Mouse (Mus musculus): ENCODE data around the gene Cdkl4. TPM values are rescaled to one million over a fixed set of nuclear protein-coding genes. Genes with fewer than 3 reads are reported as not detected.

Gene Cdkl4
- polyA plus RNA-seq, 1 experiment from 2014 or later, result 3.6 TPM

DNA sequence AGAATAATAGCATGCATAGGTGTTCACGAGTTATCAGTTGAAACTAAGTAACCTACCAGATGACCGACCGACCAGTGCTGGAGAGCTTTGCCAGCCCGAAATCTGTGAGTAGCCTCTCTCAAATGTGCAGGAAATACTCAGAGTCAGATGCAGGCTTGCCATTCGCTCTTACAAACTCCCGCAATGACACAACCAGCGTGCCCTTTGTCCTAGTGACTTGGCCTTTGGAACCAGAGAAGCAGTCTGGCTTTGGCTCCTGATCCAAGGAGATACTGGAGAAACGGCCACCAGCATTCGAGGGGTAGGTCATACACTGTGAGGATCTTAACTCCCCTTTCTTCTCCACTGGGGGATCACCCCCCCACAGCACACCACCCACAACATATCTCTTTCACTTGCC lies 61.7 kb downstream of the Cdkl4 start:
- no peak overlapping the region for H3K4me3 ChIP-seq (ENCODE audit: low read depth, low read length)
- no peak overlapping the region for H3K27ac ChIP-seq (ENCODE audit: low read depth, low read length)
- H3K36me3 ChIP-seq (ENCODE audit: control insufficient read depth, insufficient read depth, low read length), result no peaks in the 10 kb centered on the region
- no peak overlapping the region for H3K9ac ChIP-seq (ENCODE audit: low read length)
- H3K27me3 ChIP-seq (replicated peaks; ENCODE audit: control insufficient read depth, insufficient read depth, low read length), result no peaks in the 10 kb centered on the region
- no peak overlapping the region for H3K4me2 ChIP-seq (ENCODE audit: low read length)
- WGBS, result 95% methylated on average over 9 of the region's 9 CpGs
- no peaks in the 10 kb centered on the region for H3K4me1 ChIP-seq (ENCODE audit: control insufficient read depth, insufficient read depth, low read length)
- DNase-seq (ENCODE audit: low spot score) (no peak), ATAC-seq (no peak)
- H3K9me3 ChIP-seq (replicated peaks; ENCODE audit: control insufficient read depth, low read length), result no peaks in the 10 kb centered on the region

GRCm38 (mm10) chr17:80515513-80515912 lies 62.1 kb downstream of the Cdkl4 start:
- Histone ChIP-seq H3K27ac (ENCODE audit: low read depth, low read length) (no peak overlapping the region), H3K9ac (ENCODE audit: low read length) (no peak overlapping the region), H3K4me2 (ENCODE audit: low read length) (no peak overlapping the region), H3K27me3 (replicated peaks; ENCODE audit: control insufficient read depth, insufficient read depth, low read length) (no peaks in the 10 kb centered on the region), H3K4me3 (ENCODE audit: low read depth, low read length) (no peak overlapping the region), H3K36me3 (ENCODE audit: control insufficient read depth, insufficient read depth, low read length) (no peaks in the 10 kb centered on the region), H3K4me1 (ENCODE audit: control insufficient read depth, insufficient read depth, low read length) (no peaks in the 10 kb centered on the region), H3K9me3 (replicated peaks; ENCODE audit: control insufficient read depth, low read length) (no peaks in the 10 kb centered on the region)
- DNase-seq (ENCODE audit: low spot score) (no peak), ATAC-seq (no peak)
- WGBS, result 92% methylated on average over 7 of the region's 7 CpGs

GRCm38 (mm10) chr17:80513766-80514165 lies 63.8 kb downstream of the Cdkl4 start:
- H3K9ac ChIP-seq (ENCODE audit: low read length), result no peak overlapping the region
- no peaks in the 10 kb centered on the region for H3K9me3 ChIP-seq (replicated peaks; ENCODE audit: control insufficient read depth, low read length)
- DNase-seq (ENCODE audit: low spot score), result no peak
- no peaks in the 10 kb centered on the region for H3K27me3 ChIP-seq (replicated peaks; ENCODE audit: control insufficient read depth, insufficient read depth, low read length)
- WGBS, result 90% methylated on average over 8 of the region's 8 CpGs
- H3K27ac ChIP-seq (ENCODE audit: low read depth, low read length), result no peak overlapping the region
- no peaks in the 10 kb centered on the region for H3K36me3 ChIP-seq (ENCODE audit: control insufficient read depth, insufficient read depth, low read length)
- no peak for ATAC-seq
- no peak overlapping the region for H3K4me3 ChIP-seq (ENCODE audit: low read depth, low read length)
- no peak overlapping the region for H3K4me2 ChIP-seq (ENCODE audit: low read length)
- no peaks in the 10 kb centered on the region for H3K4me1 ChIP-seq (ENCODE audit: control insufficient read depth, insufficient read depth, low read length)

DNA sequence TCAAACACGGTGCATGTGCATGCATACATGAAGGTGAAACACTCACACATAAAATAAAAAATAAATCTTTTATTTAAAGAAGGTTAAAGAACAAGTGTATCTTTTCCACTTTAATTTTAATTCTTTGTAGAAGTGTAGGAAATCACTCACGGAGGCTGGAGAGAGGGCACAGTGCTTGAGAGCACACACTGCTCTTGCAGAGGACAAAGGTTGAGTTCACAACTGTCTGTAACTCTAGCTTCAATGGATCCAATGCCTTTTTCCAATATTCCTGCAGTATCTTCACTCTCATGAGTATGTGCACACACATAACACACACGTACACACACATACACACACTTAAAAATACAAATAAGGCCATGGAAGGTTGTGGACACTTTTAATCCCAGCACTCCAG lies 67.2 kb downstream of the Cdkl4 start:
- H3K4me3 ChIP-seq (ENCODE audit: low read depth, low read length), result no peak overlapping the region
- no peak overlapping the region for H3K9ac ChIP-seq (ENCODE audit: low read length)
- H3K27me3 ChIP-seq (replicated peaks; ENCODE audit: control insufficient read depth, insufficient read depth, low read length), result no peaks in the 10 kb centered on the region
- H3K4me2 ChIP-seq (ENCODE audit: low read length), result no peak overlapping the region
- ATAC-seq (no peak), DNase-seq (ENCODE audit: low spot score) (no peak)
- no peaks in the 10 kb centered on the region for H3K4me1 ChIP-seq (ENCODE audit: control insufficient read depth, insufficient read depth, low read length)
- no peaks in the 10 kb centered on the region for H3K36me3 ChIP-seq (ENCODE audit: control insufficient read depth, insufficient read depth, low read length)
- WGBS, result 83% methylated on average over 3 of the region's 3 CpGs
- H3K9me3 ChIP-seq (replicated peaks; ENCODE audit: control insufficient read depth, low read length), result no peaks in the 10 kb centered on the region
- H3K27ac ChIP-seq (ENCODE audit: low read depth, low read length), result no peak overlapping the region

DNA sequence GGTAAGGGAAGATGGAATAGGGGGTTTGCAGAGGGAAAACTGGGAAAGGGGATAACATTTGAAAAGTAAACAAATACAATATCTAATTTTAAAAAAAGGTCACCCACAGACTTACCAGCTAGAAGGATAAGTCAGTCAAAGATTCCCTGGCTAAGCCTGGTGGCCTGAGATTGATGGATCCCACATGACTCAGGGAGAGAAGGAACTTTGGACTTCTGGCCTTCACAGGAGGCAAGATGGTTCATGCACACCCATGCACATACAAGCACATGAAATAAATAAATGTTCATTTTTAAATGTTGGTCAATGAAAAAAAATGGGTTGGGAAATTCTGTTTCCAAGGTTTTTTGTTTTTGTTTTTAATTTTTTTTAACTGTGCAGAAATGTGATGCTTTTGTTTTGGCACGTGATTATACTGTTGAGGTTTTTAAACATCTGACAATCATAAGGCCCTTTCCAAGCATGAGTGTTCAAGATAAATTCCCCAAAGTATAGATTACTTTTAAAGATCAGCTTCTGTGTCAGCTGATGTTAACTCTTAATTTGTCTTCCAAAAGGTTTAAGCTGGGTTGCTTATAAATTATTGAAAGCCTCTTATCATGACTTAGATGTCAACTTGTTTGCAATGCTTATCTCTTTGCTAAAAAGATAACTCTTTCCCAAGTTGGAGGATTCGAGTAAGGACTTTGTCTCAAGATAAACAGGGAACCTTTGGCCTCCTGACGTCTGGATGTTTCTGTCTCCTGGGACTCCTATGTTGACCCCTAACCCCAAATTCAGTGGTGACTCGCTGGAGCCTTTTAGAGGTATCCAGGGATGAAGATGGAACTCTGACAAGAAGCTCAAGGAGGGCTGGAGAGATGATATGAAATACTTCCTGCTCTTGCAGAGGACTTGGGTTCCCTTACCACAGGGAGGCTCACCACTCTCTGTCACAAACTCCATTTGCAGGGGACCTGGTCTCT lies 67.8 kb downstream of the Cdkl4 start:
- 80% methylated on average over 4 of the region's 4 CpGs for WGBS
- no peaks in the 10 kb centered on the region for H3K27me3 ChIP-seq (replicated peaks; ENCODE audit: control insufficient read depth, insufficient read depth, low read length)
- no peak overlapping the region for H3K27ac ChIP-seq (ENCODE audit: low read depth, low read length)
- no peak for DNase-seq (ENCODE audit: low spot score)
- H3K4me3 ChIP-seq (ENCODE audit: low read depth, low read length), result no peak overlapping the region
- H3K4me1 ChIP-seq (ENCODE audit: control insufficient read depth, insufficient read depth, low read length), result no peaks in the 10 kb centered on the region
- H3K4me2 ChIP-seq (ENCODE audit: low read length), result no peak overlapping the region
- no peak overlapping the region for H3K9ac ChIP-seq (ENCODE audit: low read length)
- H3K9me3 ChIP-seq (replicated peaks; ENCODE audit: control insufficient read depth, low read length), result no peaks in the 10 kb centered on the region
- no peaks in the 10 kb centered on the region for H3K36me3 ChIP-seq (ENCODE audit: control insufficient read depth, insufficient read depth, low read length)
- ATAC-seq, result no peak

- ATAC-seq (no peak), DNase-seq (ENCODE audit: low spot score) (no peak)
- no peaks in the 10 kb centered on the region for H3K9me3 ChIP-seq (replicated peaks; ENCODE audit: control insufficient read depth, low read length)
- H3K9ac ChIP-seq (ENCODE audit: low read length), result no peak overlapping the region
- H3K4me1 ChIP-seq (ENCODE audit: control insufficient read depth, insufficient read depth, low read length), result no peaks in the 10 kb centered on the region
- WGBS, result 91% methylated on average over 6 of the region's 6 CpGs
- no peaks in the 10 kb centered on the region for H3K36me3 ChIP-seq (ENCODE audit: control insufficient read depth, insufficient read depth, low read length)
- no peaks in the 10 kb centered on the region for H3K27me3 ChIP-seq (replicated peaks; ENCODE audit: control insufficient read depth, insufficient read depth, low read length)
- no peak overlapping the region for H3K4me2 ChIP-seq (ENCODE audit: low read length)
- H3K27ac ChIP-seq (ENCODE audit: low read depth, low read length), result no peak overlapping the region
- H3K4me3 ChIP-seq (ENCODE audit: low read depth, low read length), result no peak overlapping the region
These were observed 71.8 kb downstream of the Cdkl4 start for GRCm38 (mm10) chr17:80505766-80506165.

GRCm38 (mm10) chr17:80505342-80505741 lies 72.3 kb downstream of the Cdkl4 start:
- 77% methylated on average over 4 of the region's 4 CpGs for WGBS
- H3K4me3 ChIP-seq (ENCODE audit: low read depth, low read length), result no peak overlapping the region
- no peaks in the 10 kb centered on the region for H3K27me3 ChIP-seq (replicated peaks; ENCODE audit: control insufficient read depth, insufficient read depth, low read length)
- H3K9me3 ChIP-seq (replicated peaks; ENCODE audit: control insufficient read depth, low read length), result no peaks in the 10 kb centered on the region
- H3K36me3 ChIP-seq (ENCODE audit: control insufficient read depth, insufficient read depth, low read length), result no peaks in the 10 kb centered on the region
- H3K4me1 ChIP-seq (ENCODE audit: control insufficient read depth, insufficient read depth, low read length), result no peaks in the 10 kb centered on the region
- ATAC-seq, result no peak
- no peak overlapping the region for H3K27ac ChIP-seq (ENCODE audit: low read depth, low read length)
- DNase-seq (ENCODE audit: low spot score), result no peak
- no peak overlapping the region for H3K9ac ChIP-seq (ENCODE audit: low read length)
- H3K4me2 ChIP-seq (ENCODE audit: low read length), result no peak overlapping the region

- Histone ChIP-seq H3K27ac (ENCODE audit: low read depth, low read length) (no peak overlapping the region), H3K27me3 (replicated peaks; ENCODE audit: control insufficient read depth, insufficient read depth, low read length) (no peaks in the 10 kb centered on the region), H3K4me2 (ENCODE audit: low read length) (no peak overlapping the region), H3K9ac (ENCODE audit: low read length) (no peak overlapping the region), H3K36me3 (ENCODE audit: control insufficient read depth, insufficient read depth, low read length) (no peaks in the 10 kb centered on the region), H3K4me3 (ENCODE audit: low read depth, low read length) (no peak overlapping the region), H3K4me1 (ENCODE audit: control insufficient read depth, insufficient read depth, low read length) (no peaks in the 10 kb centered on the region), H3K9me3 (replicated peaks; ENCODE audit: control insufficient read depth, low read length) (no peaks in the 10 kb centered on the region)
- DNase-seq (ENCODE audit: low spot score) (no peak), ATAC-seq (no peak)
- WGBS, result 82% methylated on average over 2 of the region's 2 CpGs
These were observed 75.8 kb downstream of the Cdkl4 start for GRCm38 (mm10) chr17:80501805-80502172.

- Histone ChIP-seq H3K4me3 (ENCODE audit: low read depth, low read length) (no peak overlapping the region), H3K4me2 (ENCODE audit: low read length) (no peak overlapping the region), H3K27me3 (replicated peaks; ENCODE audit: control insufficient read depth, insufficient read depth, low read length) (no peaks in the 10 kb centered on the region), H3K36me3 (ENCODE audit: control insufficient read depth, insufficient read depth, low read length) (no peaks in the 10 kb centered on the region), H3K9ac (ENCODE audit: low read length) (no peak overlapping the region), H3K4me1 (ENCODE audit: control insufficient read depth, insufficient read depth, low read length) (no peaks in the 10 kb centered on the region), H3K9me3 (replicated peaks; ENCODE audit: control insufficient read depth, low read length) (no peaks in the 10 kb centered on the region), H3K27ac (ENCODE audit: low read depth, low read length) (no peak overlapping the region)
- WGBS, result 64% methylated on average over 5 of the region's 5 CpGs
- ATAC-seq, result no peak
- DNase-seq (ENCODE audit: low spot score), result no peak
These were observed 76.4 kb downstream of the Cdkl4 start for GRCm38 (mm10) chr17:80501037-80501804.
